ENCODE assay signal across 24 mouse cellular contexts in the genomic region with DNA sequence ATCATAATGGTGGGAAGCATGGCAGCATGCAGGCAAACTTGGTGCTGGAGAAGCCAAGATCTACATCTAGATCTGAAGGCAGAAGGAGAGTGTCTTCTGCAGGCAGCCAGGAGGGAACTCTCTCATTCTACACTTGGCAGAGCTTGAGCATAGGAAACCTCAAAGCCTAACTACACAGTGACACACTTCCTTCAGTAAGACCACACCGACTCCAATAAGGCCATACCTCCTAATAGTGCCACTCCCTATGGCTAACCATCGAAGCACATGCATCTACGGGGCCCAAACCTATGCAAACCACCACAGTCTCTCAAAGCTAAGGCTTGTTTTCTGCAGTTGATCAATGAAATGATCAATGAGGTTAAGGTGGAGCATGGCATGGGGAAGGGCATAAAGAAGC.
"Had no signal": no experiment of that assay in that cellular context is flagged by ENCODE, and none has a peak within 500 bp of the region (broad histone marks: within the 10 kb centered on the region; RNA-seq: fewer than 3 reads in every experiment).

No protein-coding gene starts in this region.

- H3K27me3 ChIP-seq: heart, embryonic 12.5 days; hindbrain, embryonic 12.5 days; limb, embryonic 13.5 days; limb, embryonic 15.5 days; liver, embryonic 12.5 days had no signal

- H3K4me2 ChIP-seq: heart, embryonic 12.5 days; hindbrain, embryonic 12.5 days; hindbrain, embryonic 14.5 days; limb, embryonic 13.5 days; limb, embryonic 15.5 days; liver, embryonic 12.5 days had no signal

- H3K27ac ChIP-seq: gastrocnemius, adult 2 months; heart, embryonic 10.5 days; hindbrain, embryonic 10.5 days; hindbrain, embryonic 12.5 days; hindbrain, embryonic 14.5 days; limb, embryonic 13.5 days; liver, embryonic 12.5 days; liver, embryonic 14.5 days had no signal

- H3K4me1 ChIP-seq: liver, embryonic 12.5 days had no signal

- H3K4me3 ChIP-seq: gastrocnemius, adult 2 months; heart, embryonic 10.5 days; heart, embryonic 12.5 days; hindbrain, embryonic 10.5 days; hindbrain, embryonic 12.5 days; limb, embryonic 13.5 days; limb, embryonic 15.5 days; liver, embryonic 12.5 days had no signal

- H3K9ac ChIP-seq: heart, embryonic 12.5 days; hindbrain, embryonic 12.5 days; hindbrain, embryonic 14.5 days; limb, embryonic 13.5 days; limb, embryonic 15.5 days; liver, embryonic 12.5 days; liver, embryonic 14.5 days had no signal

- H3K9me3 ChIP-seq: heart, embryonic 10.5 days; heart, embryonic 12.5 days; hindbrain, embryonic 10.5 days; hindbrain, embryonic 12.5 days; limb, embryonic 13.5 days; limb, embryonic 15.5 days; liver, embryonic 12.5 days had no signal

- H3K36me3 ChIP-seq: heart, embryonic 10.5 days; hindbrain, embryonic 10.5 days; hindbrain, embryonic 12.5 days; limb, embryonic 13.5 days; limb, embryonic 15.5 days; liver, embryonic 12.5 days had no signal

- ATAC-seq: hindbrain, embryonic 16.5 days; inflammation-experienced regulatory T-cells, adult 6 months; intestine, embryonic 16.5 days; liver, embryonic 12.5 days had no signal

- DNase-seq: gastrocnemius, adult 2 months; gastrocnemius, postnatal 10 days; gastrocnemius, postnatal 25 days; heart, postnatal 10 days; heart, postnatal 4 days; kidney, adult 18-20 months; kidney, adult 8-10 months; kidney, postnatal 10 days; kidney, postnatal 25 days; layer of hippocampus, adult 9-11 months; layer of hippocampus, postnatal 36 days; left cerebral cortex, postnatal 4 days had no signal
